Comparison of ENCODE assay signal across 10 mouse cellular contexts in genomic region chr9:118662026-118662425, GRCm38 (mm10).
"Had no signal": no experiment of that assay in that cellular context is flagged by ENCODE, and none has a peak within 500 bp of the region (broad histone marks: within the 10 kb centered on the region; RNA-seq: fewer than 3 reads in every experiment).

No protein-coding gene starts in this region.

- H3K36me3 ChIP-seq: midbrain, embryonic 13.5 days had no signal

- H3K27me3 ChIP-seq: limb, embryonic 12.5 days; lung, embryonic 15.5 days; midbrain, embryonic 13.5 days; neural tube, embryonic 12.5 days had no signal

- H3K4me3 ChIP-seq: layer of hippocampus, adult 2 months; limb, embryonic 12.5 days; lung, embryonic 15.5 days; midbrain, embryonic 13.5 days; neural tube, embryonic 12.5 days had no signal

- H3K27ac ChIP-seq: kidney, postnatal 0 days; layer of hippocampus, adult 2 months; limb, embryonic 12.5 days; lung, embryonic 15.5 days; midbrain, embryonic 13.5 days; neural tube, embryonic 12.5 days had no signal

- H3K9ac ChIP-seq: limb, embryonic 12.5 days; lung, embryonic 15.5 days; midbrain, embryonic 13.5 days; neural tube, embryonic 12.5 days had no signal

- H3K4me1 ChIP-seq: limb, embryonic 12.5 days; midbrain, embryonic 13.5 days had no signal

- DNase-seq: kidney, postnatal 4 days; lung, postnatal 14 days; right cerebral cortex, postnatal 14 days; thymus, adult 18-20 months had no signal
